Mouse (Mus musculus) MEL (cell line): ENCODE data around the gene Rexo5. TPM values are rescaled to one million over a fixed set of nuclear protein-coding genes. Genes with fewer than 3 reads are reported as not detected.

Source experiments
- DNase-seq: peaks from one replicate; pipeline ENCODE4 v3.0.0; 2011; ENCODE audit warnings: low read depth, low spot score
- H3K27ac ChIP-seq: 2 replicates; pipeline ENCODE4 v1.5.1; 2012; ENCODE audit warnings: low read depth, mild to moderate bottlenecking, control low read depth, low read length, moderate library complexity; ENCODE audit not compliant: control insufficient read depth
- H3K27me3 ChIP-seq, 2 experiments: fragments of 150-350 bp in 1 of 2; sonication (generic) in 1 of 2; 2 replicates each; pipeline ENCODE4 v1.6.1; 2012; ENCODE audit warnings: low read length in 2 of 2, mild to moderate bottlenecking in 2 of 2, improper control_type of control experiment in 1 of 2, moderate library complexity in 1 of 2; ENCODE audit not compliant: insufficient read depth in 2 of 2, control insufficient read depth in 1 of 2
- H3K36me3 ChIP-seq, 2 experiments: 2 replicates each; pipeline ENCODE4 v1.6.1; 2012 to 2014; ENCODE audit warnings: low read length in 2 of 2, improper control_type of control experiment in 1 of 2, inconsistent platforms in 1 of 2, mild to moderate bottlenecking in 1 of 2; ENCODE audit not compliant: insufficient read depth in 2 of 2, control insufficient read depth in 1 of 2
- H3K4me1 ChIP-seq, 2 experiments: fragments of 150-350 bp in 1 of 2; sonication (generic) in 1 of 2; 2 replicates each; pipeline ENCODE4 v1.6.1; 2012; ENCODE audit warnings: low read length in 2 of 2, improper control_type of control experiment in 1 of 2, mild to moderate bottlenecking in 1 of 2; ENCODE audit not compliant: insufficient read depth in 2 of 2, control insufficient read depth in 1 of 2
- H3K4me3 ChIP-seq, 2 experiments: fragments of 150-350 bp in 1 of 2; sonication (generic) in 1 of 2; 2 replicates each; pipeline ENCODE4 v1.5.1; 2012; ENCODE audit warnings: low read depth in 2 of 2, low read length in 2 of 2, mild to moderate bottlenecking in 2 of 2, moderate library complexity in 2 of 2, control low read depth in 1 of 2, improper control_type of control experiment in 1 of 2; ENCODE audit not compliant: control insufficient read depth in 1 of 2, insufficient read depth in 1 of 2
- H3K79me2 ChIP-seq: 2 replicates; pipeline ENCODE4 v1.6.1; 2012; ENCODE audit warnings: mild to moderate bottlenecking, low read length, moderate library complexity; ENCODE audit not compliant: control insufficient read depth, poor library complexity, insufficient read depth
- H3K9ac ChIP-seq: 2 replicates; pipeline ENCODE4 v1.6.1; 2012; ENCODE audit warnings: low read depth, mild to moderate bottlenecking, control low read depth, low read length, moderate library complexity; ENCODE audit not compliant: control insufficient read depth, poor library complexity, severe bottlenecking
- H3K9me3 ChIP-seq: fragments of 150-350 bp; sonication (generic); replicated peaks from 2 replicates; pipeline ENCODE4 v1.6.1; 2012; ENCODE audit warnings: mild to moderate bottlenecking, low read length, improper control_type of control experiment, moderate library complexity; ENCODE audit not compliant: insufficient read depth
- BHLHE40 ChIP-seq: IDR thresholded peaks from 2 replicates; pipeline ENCODE4 v1.6.1; 2012; ENCODE audit warnings: low read depth, mild to moderate bottlenecking, inconsistent platforms, low read length, improper control_type of control experiment, borderline replicate concordance
- CHD1 ChIP-seq: IDR thresholded peaks from 2 replicates; pipeline ENCODE4 v1.6.1; 2012; ENCODE audit warnings: low read depth, mild to moderate bottlenecking, inconsistent platforms, low read length, improper control_type of control experiment
- CTCF ChIP-seq, 3 experiments: IDR thresholded peaks in 2 of 3; conservative IDR thresholded peaks in 1 of 3; 2 replicates each; pipeline ENCODE4 v1.5.1; 2011 to 2012; ENCODE audit warnings: low read length in 3 of 3, low read depth in 2 of 3, mild to moderate bottlenecking in 2 of 3, improper control_type of control experiment in 1 of 3, inconsistent platforms in 1 of 3, mixed read lengths in 1 of 3, moderate library complexity in 1 of 3; ENCODE audit not compliant: control insufficient read depth in 1 of 3, insufficient read depth in 1 of 3, poor library complexity in 1 of 3, severe bottlenecking in 1 of 3
- E2F4 ChIP-seq: IDR thresholded peaks from 2 replicates; pipeline ENCODE4 v1.6.1; 2011; ENCODE audit warnings: low read depth, low read length, improper control_type of control experiment, borderline replicate concordance
- EP300 ChIP-seq, 2 experiments: IDR thresholded peaks; 2 replicates each; pipeline ENCODE4 v1.6.1; 2011; ENCODE audit warnings: improper control_type of control experiment in 2 of 2, low read length in 2 of 2, low read depth in 1 of 2, mild to moderate bottlenecking in 1 of 2
- ETS1 ChIP-seq: IDR thresholded peaks from 2 replicates; pipeline ENCODE4 v1.6.1; 2012; ENCODE audit warnings: low read depth, mild to moderate bottlenecking, inconsistent platforms, low read length, improper control_type of control experiment, moderate library complexity
- GABPA ChIP-seq: IDR thresholded peaks from 2 replicates; pipeline ENCODE4 v1.6.1; 2012; ENCODE audit warnings: low read depth, mild to moderate bottlenecking, inconsistent platforms, low read length, improper control_type of control experiment, moderate library complexity
- KAT2A ChIP-seq: conservative IDR thresholded peaks from 2 replicates; pipeline ENCODE4 v1.6.1; 2012; ENCODE audit warnings: low read depth, low read length, improper control_type of control experiment, inconsistent platforms
- MEF2A ChIP-seq: IDR thresholded peaks from 2 replicates; pipeline ENCODE4 v1.6.1; 2014; ENCODE audit warnings: low read depth, mild to moderate bottlenecking, inconsistent platforms, low read length, improper control_type of control experiment; ENCODE audit not compliant: poor library complexity, insufficient replicate concordance, severe bottlenecking; ENCODE audit errors: extremely low read depth
- MYB ChIP-seq: IDR thresholded peaks from 2 replicates; pipeline ENCODE4 v1.6.1; 2011; ENCODE audit warnings: mild to moderate bottlenecking, low read depth, low read length, improper control_type of control experiment
- MYC ChIP-seq: IDR thresholded peaks from 2 replicates; pipeline ENCODE4 v1.6.1; 2011; ENCODE audit warnings: low read depth, mild to moderate bottlenecking, low read length, improper control_type of control experiment, moderate library complexity
- NELFE ChIP-seq: IDR thresholded peaks from 2 replicates; pipeline ENCODE4 v1.6.1; 2011; ENCODE audit warnings: low read depth, low read length, improper control_type of control experiment
- POLR2A ChIP-seq, 2 experiments: IDR thresholded peaks; 2 replicates each; pipeline ENCODE4 v1.6.1; 2011 to 2012; ENCODE audit warnings: low read length in 2 of 2, mild to moderate bottlenecking in 2 of 2, control low read depth in 1 of 2, improper control_type of control experiment in 1 of 2, low read depth in 1 of 2, moderate library complexity in 1 of 2; ENCODE audit not compliant: control insufficient read depth in 1 of 2, insufficient read depth in 1 of 2, poor library complexity in 1 of 2
- POLR2AphosphoS5 ChIP-seq: IDR thresholded peaks from 2 replicates; pipeline ENCODE4 v1.6.1; 2012; ENCODE audit warnings: low read depth, borderline replicate concordance, mild to moderate bottlenecking, inconsistent platforms, low read length, moderate library complexity, mixed read lengths
- RAD21 ChIP-seq: IDR thresholded peaks from 2 replicates; pipeline ENCODE4 v1.6.1; 2011; ENCODE audit warnings: mild to moderate bottlenecking, low read depth, low read length, improper control_type of control experiment
- SIN3A ChIP-seq: IDR thresholded peaks from 2 replicates; pipeline ENCODE4 v1.6.1; 2012; ENCODE audit warnings: low read length, improper control_type of control experiment, inconsistent platforms
- SMC3 ChIP-seq: IDR thresholded peaks from 2 replicates; pipeline ENCODE4 v1.6.1; 2011; ENCODE audit warnings: low read depth, low read length, improper control_type of control experiment
- USF1 ChIP-seq: IDR thresholded peaks from 2 replicates; pipeline ENCODE4 v1.6.1; 2014; ENCODE audit warnings: low read depth, mild to moderate bottlenecking, inconsistent platforms, low read length, improper control_type of control experiment, moderate library complexity
- USF2 ChIP-seq, 2 experiments: IDR thresholded peaks; 2 replicates each; pipeline ENCODE4 v1.6.1; 2011 to 2012; ENCODE audit warnings: improper control_type of control experiment in 2 of 2, low read length in 2 of 2, borderline replicate concordance in 1 of 2, inconsistent platforms in 1 of 2, low read depth in 1 of 2, mild to moderate bottlenecking in 1 of 2; ENCODE audit not compliant: insufficient read depth in 1 of 2
- ZC3H11A ChIP-seq: IDR thresholded peaks from 2 replicates; pipeline ENCODE4 v1.6.1; 2012; ENCODE audit warnings: low read depth, mild to moderate bottlenecking, inconsistent platforms, low read length, improper control_type of control experiment
- ZKSCAN1 ChIP-seq: IDR thresholded peaks from 2 replicates; pipeline ENCODE4 v1.6.1; 2012; ENCODE audit warnings: low read depth, mild to moderate bottlenecking, inconsistent platforms, low read length, improper control_type of control experiment, moderate library complexity
- ZMIZ1 ChIP-seq: IDR thresholded peaks from 2 replicates; pipeline ENCODE4 v1.6.1; 2012; ENCODE audit warnings: low read depth, mild to moderate bottlenecking, inconsistent platforms, low read length, improper control_type of control experiment, moderate library complexity
- ZNF384 ChIP-seq: IDR thresholded peaks from 2 replicates; pipeline ENCODE4 v1.6.1; 2012; ENCODE audit warnings: low read depth, mild to moderate bottlenecking, inconsistent platforms, low read length, improper control_type of control experiment
- polyA plus RNA-seq, 2 experiments: library from polyadenylated mRNA; stranded (reverse) in 1 of 2; unstranded in 1 of 2; fragments of >175 nt in 1 of 2; fragments of >200 nt in 1 of 2; gene quantifications; 2 replicates each; pipeline versions ENCODE4 v1.2.1 to v1.2.4; 2012; ENCODE audit warnings: low replicate concordance in 2 of 2, low read depth in 1 of 2; ENCODE audit not compliant: insufficient read length in 2 of 2, insufficient read depth in 1 of 2, missing spikeins in 1 of 2
- total RNA-seq: library from RNA; depleted of rRNA; stranded (reverse); fragments of 300-350 nt; gene quantifications from 2 replicates; pipeline ENCODE4 v1.2.3, GENCODE M21; 2012

Gene Rexo5
- total and polyA plus RNA-seq, 3 experiments, result 11.7 to 18.3 TPM; not detected in 1

GRCm38 (mm10) chr7:119753696-119754095 lies 40.1 kb upstream of the Rexo5 start:
- Histone ChIP-seq H3K9ac (no peak overlapping the region), H3K4me3 (no peak overlapping the region), H3K27me3 (no peaks in the 10 kb centered on the region), H3K36me3 (no peaks in the 10 kb centered on the region), H3K79me2 (no peaks in the 10 kb centered on the region), H3K9me3 (no peaks in the 10 kb centered on the region), H3K27ac (no peak overlapping the region), H3K4me1 (no peaks in the 10 kb centered on the region)
- TF ChIP-seq GABPA, result no peak
- TF ChIP-seq MEF2A, result no peak
- TF ChIP-seq RAD21, result no peak
- no peak for TF ChIP-seq ZMIZ1
- no peak for TF ChIP-seq ZKSCAN1
- TF ChIP-seq EP300 (IDR thresholded peaks at IDR 0.05; ENCODE audit: low read depth in 1 of 2, low read length in 2 of 2), result no peak
- no peak for TF ChIP-seq CTCF (IDR thresholded peaks at IDR 0.05 in 2 of 3, conservative IDR thresholded peaks at IDR 0.05 in 1 of 3; ENCODE audit: control insufficient read depth in 1 of 3, insufficient read depth in 1 of 3, low read depth in 2 of 3, low read length in 3 of 3, poor library complexity in 1 of 3, severe bottlenecking in 1 of 3)
- no peak for TF ChIP-seq USF2 (IDR thresholded peaks at IDR 0.05; ENCODE audit: borderline replicate concordance in 1 of 2, insufficient read depth in 1 of 2, low read depth in 1 of 2, low read length in 2 of 2)
- no peak for TF ChIP-seq MYC
- DNase-seq, result no peak

GRCm38 (mm10) chr7:119760527-119760951 lies 33.3 kb upstream of the Rexo5 start, which contains the start of gene Acsm3:
Gene Acsm3, plus strand, starts transcription at chr7:119760923.
- Histone ChIP-seq H3K9me3 (no peaks in the 10 kb centered on the region), H3K36me3 (no peaks in the 10 kb centered on the region), H3K9ac (no peak within 1 kb of the TSS), H3K27ac (no peak within 1 kb of the TSS), H3K27me3 (peaks cover 0 to 4% of the 10 kb centered on the region in 2 experiments; a peak in 3 of 4 replicates), H3K79me2 (no peaks in the 10 kb centered on the region), H3K4me1 (no peaks in the 10 kb centered on the region), H3K4me3 (no peak within 1 kb of the TSS)
- DNase-seq, result no peak
- TF ChIP-seq NELFE (no peak), ZC3H11A (no peak), SIN3A (no peak)

GRCm38 (mm10) chr7:119762166-119762697 lies 31.6 kb upstream of the Rexo5 start:
- no peak overlapping the region for H3K27ac ChIP-seq
- DNase-seq, result no peak
- no peaks in the 10 kb centered on the region for H3K79me2 ChIP-seq
- peaks cover 0 to 4% of the 10 kb centered on the region in 2 experiments; a peak in 3 of 4 replicates for H3K27me3 ChIP-seq
- no peak overlapping the region for H3K4me3 ChIP-seq
- H3K4me1 ChIP-seq, result no peaks in the 10 kb centered on the region
- H3K9me3 ChIP-seq, result no peaks in the 10 kb centered on the region
- H3K9ac ChIP-seq, result no peak overlapping the region
- no peaks in the 10 kb centered on the region for H3K36me3 ChIP-seq
- TF ChIP-seq KAT2A, result no peak
- no peak for TF ChIP-seq SIN3A
- no peak for TF ChIP-seq BHLHE40
- no peak for TF ChIP-seq POLR2A (IDR thresholded peaks at IDR 0.05; ENCODE audit: control insufficient read depth in 1 of 2, insufficient read depth in 1 of 2, low read depth in 1 of 2, low read length in 2 of 2, poor library complexity in 1 of 2)
- TF ChIP-seq USF1, result no peak
- no peak for TF ChIP-seq POLR2AphosphoS5
- no peak for TF ChIP-seq NELFE
- no peak for TF ChIP-seq GABPA
- no peak for TF ChIP-seq RAD21
- TF ChIP-seq ETS1, result no peak
- TF ChIP-seq E2F4, result no peak
- no peak for TF ChIP-seq SMC3
- no peak for TF ChIP-seq CHD1
- no peak for TF ChIP-seq CTCF (IDR thresholded peaks at IDR 0.05 in 2 of 3, conservative IDR thresholded peaks at IDR 0.05 in 1 of 3; ENCODE audit: control insufficient read depth in 1 of 3, insufficient read depth in 1 of 3, low read depth in 2 of 3, low read length in 3 of 3, poor library complexity in 1 of 3, severe bottlenecking in 1 of 3)
- no peak for TF ChIP-seq MEF2A
- TF ChIP-seq MYB, result no peak
- TF ChIP-seq ZNF384, result no peak
- no peak for TF ChIP-seq EP300 (IDR thresholded peaks at IDR 0.05; ENCODE audit: low read depth in 1 of 2, low read length in 2 of 2)
